Mouse (Mus musculus): ENCODE measurements around the gene Pmvk.

- TF ChIP-seq CTCF (IDR thresholded peaks at IDR 0.05; ENCODE audit: low read depth) (no peak), EP300 (optimal IDR thresholded peaks at IDR 0.05) (no peak)
Observed at GRCm38 (mm10) chr3:89458965-89459807, 4.8 kb downstream of the Pmvk start.
